Mouse (Mus musculus): ENCODE results near the gene Sdhd. TPM values are rescaled to one million over a fixed set of nuclear protein-coding genes. Genes with fewer than 3 reads are reported as not detected.

Sdhd gene
- polyA plus RNA-seq, 1 experiment from 2014 or later: 228 TPM

DNA sequence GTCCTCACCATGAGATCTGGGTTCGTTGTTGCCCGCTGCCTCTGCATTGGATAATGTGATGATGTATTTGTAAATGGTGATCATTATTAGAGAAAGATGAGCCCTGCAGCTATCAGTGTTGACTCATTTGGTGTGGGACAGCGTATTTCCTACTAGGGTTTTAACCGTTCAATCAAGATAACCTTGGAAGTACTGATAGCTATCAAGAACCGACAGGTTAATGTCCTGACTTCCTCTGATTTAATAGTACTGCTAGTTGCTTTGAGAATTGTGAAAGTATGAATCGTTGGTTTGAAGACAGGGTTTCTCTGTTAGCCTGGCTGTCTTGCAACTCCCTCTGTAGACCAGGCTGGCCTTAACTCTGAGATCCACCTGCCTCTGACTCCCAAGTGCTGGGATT is 726 bp upstream of the Sdhd start:
- Histone ChIP-seq H3K9ac (peak overlapping the region; percentile 95), H3K4me3 (peak overlapping the region; percentile 89), H3K4me2 (peak overlapping the region; percentile 90), H3K27ac (peak overlapping the region; percentile 93), H3K9me3 (no peaks in the 10 kb centered on the region), H3K4me1 (replicated peaks) (peaks cover 34% of the 10 kb centered on the region), H3K36me3 (peaks cover 43% of the 10 kb centered on the region), H3K27me3 (no peaks in the 10 kb centered on the region)
- ATAC-seq (ENCODE audit: low FRiP score): no peak
- 4% methylated on average over 6 of the region's 6 CpGs for WGBS

DNA sequence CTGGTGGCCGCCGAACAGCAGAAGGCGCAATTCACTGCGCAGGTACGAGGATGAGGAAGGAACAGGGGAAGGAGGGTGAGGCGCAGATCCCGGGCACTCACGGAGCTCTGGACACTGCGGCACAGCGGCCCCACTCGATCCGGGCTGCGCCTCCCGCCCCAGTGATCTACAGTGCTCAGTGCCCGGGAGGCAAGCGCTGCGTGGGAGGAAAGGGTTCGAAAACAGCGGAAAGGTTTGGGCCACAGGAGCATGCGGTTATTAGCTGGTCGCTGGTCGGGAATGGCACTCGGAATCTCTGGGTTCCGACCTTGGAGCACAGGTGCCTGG is 349 bp upstream of the Sdhd start:
- Histone ChIP-seq H3K4me1 (replicated peaks) (peaks cover 34% of the 10 kb centered on the region), H3K36me3 (peaks cover 44% of the 10 kb centered on the region), H3K4me2 (peak overlapping the region; percentile 90), H3K9ac (peak overlapping the region; percentile 95), H3K27ac (peak overlapping the region; percentile 93), H3K27me3 (no peaks in the 10 kb centered on the region), H3K4me3 (peak overlapping the region; percentile 89), H3K9me3 (no peaks in the 10 kb centered on the region)
- under 1% methylated on average over 24 of the region's 24 CpGs for WGBS
- ATAC-seq (ENCODE audit: low FRiP score): peak; percentile 93

DNA sequence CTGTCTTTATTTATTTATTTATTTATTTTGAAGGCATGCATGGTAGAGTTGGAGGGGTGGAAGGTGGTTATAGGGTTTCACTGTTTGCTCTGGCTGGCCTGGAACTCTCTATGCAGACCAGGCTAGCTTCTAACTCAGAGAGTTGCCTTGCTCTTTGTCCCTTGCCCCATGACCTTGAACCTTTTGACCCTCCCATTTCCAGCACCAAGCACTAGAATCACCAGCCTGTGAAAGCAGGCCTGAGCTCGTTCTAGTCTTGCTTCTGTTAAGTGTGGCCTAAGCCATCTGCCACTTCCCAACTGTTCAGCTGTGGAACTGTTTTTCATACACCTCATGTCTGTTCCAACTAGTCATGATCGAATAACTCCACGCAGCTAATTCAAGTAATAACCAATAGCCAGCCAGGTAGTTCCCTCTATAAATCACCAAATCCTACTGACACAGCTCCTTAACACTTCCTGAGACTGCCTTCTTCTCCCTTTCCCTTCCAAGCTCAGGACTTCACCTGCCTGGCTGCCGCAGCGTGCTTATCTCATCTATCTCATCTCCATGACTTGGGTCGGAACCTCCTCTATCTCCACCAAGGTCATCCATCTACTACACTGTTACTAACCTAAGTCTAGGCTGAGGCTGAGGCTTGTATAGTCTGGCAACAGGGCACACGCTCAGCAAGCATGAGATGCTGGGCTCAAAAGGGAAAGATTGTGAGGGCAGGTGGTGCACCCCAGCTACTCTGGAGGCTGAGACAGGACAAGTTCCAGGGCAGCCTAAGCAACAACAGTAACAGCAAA is 1.4 kb downstream of the Sdhd start:
- Histone ChIP-seq H3K4me1 (replicated peaks) (peaks cover 34% of the 10 kb centered on the region), H3K4me2 (peak overlapping the region; percentile 90), H3K4me3 (peak overlapping the region; percentile 89), H3K27ac (no peak overlapping the region), H3K9me3 (no peaks in the 10 kb centered on the region), H3K9ac (0 out of 2 replicates have a peak overlapping the region, but pooled peaks have one; percentile 95), H3K36me3 (peaks cover 48% of the 10 kb centered on the region), H3K27me3 (no peaks in the 10 kb centered on the region)
- 90% methylated on average over 7 of the region's 7 CpGs for WGBS
- no peak for ATAC-seq (ENCODE audit: low FRiP score)

DNA sequence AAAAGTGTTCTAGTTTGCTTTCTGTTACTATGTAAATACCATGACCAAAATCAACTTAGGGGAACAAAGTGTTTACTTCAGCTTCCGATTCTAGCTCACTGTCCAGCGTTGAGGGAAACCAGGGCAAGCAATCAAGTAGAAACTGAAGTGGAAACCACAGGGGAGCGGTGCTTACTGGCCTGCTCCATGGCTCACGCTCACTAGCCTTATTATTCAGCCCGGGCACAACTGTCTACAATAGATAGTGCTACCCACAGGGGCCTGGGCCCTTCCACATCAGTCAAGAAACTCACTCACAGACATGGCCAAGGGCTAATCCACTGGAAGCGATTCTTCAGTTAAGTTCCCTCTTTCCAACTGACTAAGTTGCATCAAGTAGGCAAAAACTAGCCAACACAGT is 2.1 kb downstream of the Sdhd start:
- Histone ChIP-seq H3K36me3 (peaks cover 50% of the 10 kb centered on the region), H3K4me1 (replicated peaks) (peaks cover 34% of the 10 kb centered on the region), H3K9me3 (no peaks in the 10 kb centered on the region), H3K27me3 (no peaks in the 10 kb centered on the region), H3K4me3 (no peak overlapping the region), H3K27ac (no peak overlapping the region), H3K9ac (no peak overlapping the region), H3K4me2 (no peak overlapping the region)
- 88% methylated on average over 6 of the region's 6 CpGs for WGBS
- ATAC-seq (ENCODE audit: low FRiP score): no peak

DNA sequence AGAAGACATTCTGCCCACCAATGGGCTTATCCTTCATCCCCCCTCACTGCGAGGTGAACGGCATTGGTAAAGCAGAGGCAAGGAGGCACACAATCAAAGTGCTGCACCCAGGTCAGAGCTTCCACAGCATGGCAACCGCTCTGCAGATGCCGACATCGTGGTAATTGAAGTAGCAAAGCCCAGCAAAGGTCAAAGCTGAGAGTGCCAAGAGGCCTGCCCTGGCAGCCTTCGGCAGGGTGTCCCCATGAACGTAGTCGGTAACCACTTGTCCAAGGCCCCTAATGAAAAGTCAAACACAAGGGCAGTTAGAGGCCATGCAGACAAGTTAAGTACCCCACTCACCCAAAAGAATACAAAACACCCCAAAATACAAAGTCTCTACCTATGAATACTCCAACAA is 6.6 kb downstream of the Sdhd start:
- H3K36me3 ChIP-seq: peaks cover 60% of the 10 kb centered on the region
- no peak overlapping the region for H3K4me3 ChIP-seq
- WGBS: 96% methylated on average over 8 of the region's 8 CpGs
- H3K27ac ChIP-seq: no peak overlapping the region
- no peaks in the 10 kb centered on the region for H3K27me3 ChIP-seq
- H3K4me2 ChIP-seq: no peak overlapping the region
- no peaks in the 10 kb centered on the region for H3K9me3 ChIP-seq
- no peak overlapping the region for H3K9ac ChIP-seq
- no peak for ATAC-seq (ENCODE audit: low FRiP score)
- H3K4me1 ChIP-seq (replicated peaks): peaks cover 10% of the 10 kb centered on the region

DNA sequence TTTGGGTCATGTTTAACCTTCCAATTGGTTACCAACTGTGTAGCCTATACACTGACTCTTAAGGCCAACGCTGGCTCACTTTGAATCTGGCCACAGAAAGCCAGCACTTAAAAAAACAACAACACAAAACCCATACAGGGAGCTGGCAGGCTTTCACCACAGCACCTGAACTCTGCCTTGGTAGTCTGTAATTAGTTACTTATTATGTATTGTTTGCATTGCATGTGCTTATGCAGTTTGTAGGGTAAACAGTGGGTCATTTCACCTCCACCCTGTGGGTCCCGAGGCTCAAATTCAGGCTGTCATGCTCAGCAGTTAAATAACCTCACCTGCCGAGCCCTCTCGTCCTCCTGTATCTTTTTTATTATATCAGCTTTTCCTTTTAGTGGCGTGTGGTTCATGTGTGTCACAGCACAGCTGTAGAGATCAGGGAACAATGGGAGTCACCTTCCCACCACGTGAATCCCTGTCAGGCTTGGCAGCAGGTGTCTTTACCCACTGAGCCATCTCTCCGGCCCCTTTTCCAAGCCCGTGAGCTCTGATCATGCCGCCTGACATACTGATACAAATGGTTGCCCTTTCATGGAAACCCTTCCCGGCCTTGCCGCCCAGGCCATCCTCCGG is 8.7 kb downstream of the Sdhd start:
- Histone ChIP-seq H3K9me3 (no peaks in the 10 kb centered on the region), H3K9ac (no peak overlapping the region), H3K4me2 (no peak overlapping the region), H3K4me1 (replicated peaks) (no peaks in the 10 kb centered on the region), H3K4me3 (no peak overlapping the region), H3K27me3 (no peaks in the 10 kb centered on the region), H3K36me3 (peaks cover 52% of the 10 kb centered on the region), H3K27ac (no peak overlapping the region)
- no peak for ATAC-seq (ENCODE audit: low FRiP score)
- 79% methylated on average over 12 of the region's 12 CpGs for WGBS

DNA sequence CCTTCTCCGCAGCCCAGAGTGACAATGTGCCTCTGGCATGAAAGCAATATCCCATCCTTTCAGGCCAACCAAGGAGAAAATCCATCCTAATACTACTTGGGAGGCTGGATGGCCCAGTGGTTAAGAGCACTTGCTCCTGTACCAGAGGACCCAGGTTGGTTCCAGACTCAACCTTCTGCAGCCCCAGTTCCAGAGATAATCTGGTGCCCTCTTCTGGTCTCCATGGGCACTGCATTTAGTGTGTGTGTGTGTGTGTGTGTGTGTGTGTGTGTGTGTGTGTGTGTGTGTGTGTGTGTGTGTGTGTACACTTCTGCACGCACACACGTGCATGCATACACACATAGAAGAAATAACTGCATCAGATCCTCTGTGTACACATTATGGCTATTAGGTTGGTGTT is 10.1 kb downstream of the Sdhd start:
- H3K4me3 ChIP-seq: no peak overlapping the region
- 87% methylated on average over 2 of the region's 3 CpGs for WGBS

DNA sequence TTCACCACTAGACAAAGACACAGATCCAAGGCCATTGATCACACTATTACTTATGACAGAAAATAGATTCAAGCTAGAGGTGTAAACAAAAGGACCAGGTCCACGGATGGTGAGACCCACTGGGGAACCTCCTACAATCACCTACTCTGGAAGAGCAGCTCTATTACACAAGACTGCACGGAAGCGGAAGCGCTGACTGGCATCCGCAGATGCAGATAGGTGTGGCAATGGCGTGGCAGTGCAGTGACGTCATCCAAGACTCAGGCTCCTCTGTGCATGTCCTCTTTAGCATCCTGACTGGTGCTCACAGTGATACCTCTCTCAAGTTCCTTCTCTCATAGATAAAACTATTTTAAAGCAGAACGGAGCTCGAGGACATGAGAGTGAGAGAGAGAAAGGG is 10.7 kb downstream of the Sdhd start:
- Histone ChIP-seq H3K27me3 (no peaks in the 10 kb centered on the region), H3K27ac (no peak overlapping the region), H3K4me1 (replicated peaks) (no peaks in the 10 kb centered on the region), H3K4me3 (no peak overlapping the region), H3K9ac (no peak overlapping the region), H3K4me2 (no peak overlapping the region), H3K9me3 (no peaks in the 10 kb centered on the region), H3K36me3 (peaks cover 34% of the 10 kb centered on the region)
- ATAC-seq (ENCODE audit: low FRiP score): no peak
- 89% methylated on average over 9 of the region's 9 CpGs for WGBS

More for the DNA sequence above, 10.1 kb downstream of the Sdhd start:
- ATAC-seq (ENCODE audit: low FRiP score): no peak
- H3K9me3 ChIP-seq: no peaks in the 10 kb centered on the region
- no peak overlapping the region for H3K27ac ChIP-seq
- peaks cover 39% of the 10 kb centered on the region for H3K36me3 ChIP-seq
- H3K4me1 ChIP-seq (replicated peaks): no peaks in the 10 kb centered on the region
- no peak overlapping the region for H3K4me2 ChIP-seq
- no peaks in the 10 kb centered on the region for H3K27me3 ChIP-seq
- H3K9ac ChIP-seq: no peak overlapping the region

DNA sequence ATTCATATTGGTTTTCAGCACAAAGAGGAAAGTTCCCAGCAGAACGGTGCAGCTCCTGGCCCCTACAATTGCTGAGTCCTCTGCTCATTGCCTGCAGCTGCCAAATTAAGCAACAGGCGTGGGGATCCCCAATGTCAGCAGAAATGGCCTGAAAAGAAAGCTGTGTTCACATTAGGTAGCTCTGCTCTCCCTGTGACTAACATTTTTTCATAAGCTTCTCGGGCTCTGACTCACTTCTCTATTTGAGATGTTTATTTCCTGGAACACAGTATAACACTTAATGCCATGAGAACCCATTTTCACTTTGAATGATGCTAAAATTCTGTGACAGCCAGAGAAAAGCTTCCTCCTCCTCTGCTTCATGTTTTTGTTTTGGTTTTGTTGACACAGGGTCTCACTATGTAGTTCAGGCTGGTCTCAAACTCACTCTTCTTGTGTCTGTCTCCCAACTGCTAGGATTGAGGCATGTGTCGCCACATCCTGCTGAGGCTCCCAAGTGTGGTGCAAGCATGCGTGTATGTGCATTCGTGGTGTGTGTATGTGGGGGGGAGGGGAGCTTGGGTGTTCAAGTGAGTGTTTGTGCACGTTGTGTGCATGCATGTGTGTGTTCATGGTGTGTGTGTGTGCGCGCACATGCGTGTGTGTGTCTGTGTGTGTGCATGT is 12.6 kb downstream of the Sdhd start:
- Histone ChIP-seq H3K9me3 (no peaks in the 10 kb centered on the region), H3K4me3 (no peak overlapping the region), H3K27me3 (no peaks in the 10 kb centered on the region), H3K36me3 (peaks cover 15% of the 10 kb centered on the region), H3K9ac (no peak overlapping the region), H3K27ac (no peak overlapping the region), H3K4me1 (replicated peaks) (no peaks in the 10 kb centered on the region), H3K4me2 (no peak overlapping the region)
- no peak for ATAC-seq (ENCODE audit: low FRiP score)
- 79% methylated on average over 10 of the region's 10 CpGs for WGBS

DNA sequence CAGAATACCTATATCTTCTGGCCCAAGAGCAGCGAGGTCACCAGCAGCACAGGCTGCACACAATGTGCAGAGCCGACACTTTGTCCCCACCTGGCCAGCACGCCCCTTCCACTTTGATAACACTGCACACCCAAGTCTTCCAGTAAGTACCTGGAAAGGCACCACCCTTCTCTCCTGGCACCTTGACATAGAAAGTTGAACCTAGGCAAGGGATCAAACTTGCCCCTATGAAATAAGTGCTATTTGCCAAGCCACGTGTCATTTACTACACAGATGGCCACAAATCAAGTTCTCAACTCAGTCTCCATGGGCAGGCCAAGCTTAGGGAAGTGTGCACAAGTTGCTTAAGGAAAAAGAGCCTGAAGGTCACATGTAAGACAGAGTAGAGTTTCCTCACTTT is 16.7 kb downstream of the Sdhd start:
- no peaks in the 10 kb centered on the region for H3K9me3 ChIP-seq
- H3K9ac ChIP-seq: no peak overlapping the region
- H3K36me3 ChIP-seq: no peaks in the 10 kb centered on the region
- H3K4me2 ChIP-seq: no peak overlapping the region
- no peak overlapping the region for H3K27ac ChIP-seq
- no peaks in the 10 kb centered on the region for H3K4me1 ChIP-seq (replicated peaks)
- no peaks in the 10 kb centered on the region for H3K27me3 ChIP-seq
- ATAC-seq (ENCODE audit: low FRiP score): no peak
- WGBS: 87% methylated on average over 4 of the region's 4 CpGs
- H3K4me3 ChIP-seq: no peak overlapping the region

DNA sequence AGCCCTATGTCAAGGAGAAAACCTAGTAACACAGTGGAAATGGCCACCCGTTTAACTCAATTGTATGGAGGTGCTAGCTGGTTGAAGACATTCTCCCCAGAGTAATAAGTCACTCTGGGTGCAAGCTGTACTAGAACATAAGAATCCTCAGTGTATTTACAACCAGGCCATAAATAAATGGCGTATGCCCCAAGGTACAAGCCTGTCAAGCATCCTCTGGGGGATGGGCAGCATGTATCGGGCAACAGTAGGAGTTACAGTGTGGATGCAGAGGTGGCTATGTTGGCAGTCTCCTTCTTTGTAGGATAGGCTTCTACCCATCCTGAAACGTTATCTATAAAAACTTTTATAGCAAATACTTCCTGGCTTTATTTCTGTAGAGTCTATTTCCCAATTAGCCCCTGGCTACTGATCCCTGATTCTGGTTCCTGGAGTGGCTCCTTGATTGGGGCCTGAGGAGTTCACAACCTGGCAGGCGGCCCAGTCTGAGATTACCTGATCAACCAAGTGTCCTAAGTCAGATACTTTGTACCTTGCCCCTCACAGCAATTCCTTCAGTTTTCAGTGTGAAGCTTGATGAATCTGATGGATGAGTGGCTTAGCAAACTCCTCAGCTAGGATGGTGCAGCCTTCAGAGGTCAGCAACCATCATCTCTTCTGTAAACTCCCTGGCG is 18.3 kb downstream of the Sdhd start:
- no peak for ATAC-seq (ENCODE audit: low FRiP score)
- 84% methylated on average over 6 of the region's 6 CpGs for WGBS

DNA sequence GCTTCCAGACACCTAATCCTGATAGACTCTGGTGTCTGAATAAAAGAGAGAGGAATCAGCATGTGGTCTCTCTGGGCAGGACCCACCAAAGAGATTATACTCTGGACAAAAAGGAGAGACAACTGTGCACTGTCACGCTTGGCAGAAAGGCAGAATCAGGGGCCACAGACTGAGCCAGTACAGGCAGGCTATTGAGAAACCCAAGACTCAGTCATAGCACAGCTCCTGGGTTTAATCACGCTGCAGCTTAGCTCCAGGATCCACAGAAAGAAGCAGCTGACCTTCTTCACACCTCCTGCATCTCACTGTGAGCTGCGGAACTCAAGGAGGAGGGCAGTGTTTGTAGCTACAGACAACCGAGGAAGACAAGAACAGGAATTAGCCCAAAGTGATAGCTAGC is 23.2 kb downstream of the Sdhd start:
- no peak overlapping the region for H3K4me3 ChIP-seq
- H3K4me1 ChIP-seq (replicated peaks): no peaks in the 10 kb centered on the region
- no peak for ATAC-seq (ENCODE audit: low FRiP score)
- WGBS: 44% methylated on average over 4 of the region's 4 CpGs
- H3K4me2 ChIP-seq: no peak overlapping the region
- no peaks in the 10 kb centered on the region for H3K27me3 ChIP-seq
- no peaks in the 10 kb centered on the region for H3K9me3 ChIP-seq
- no peak overlapping the region for H3K9ac ChIP-seq
- no peak overlapping the region for H3K27ac ChIP-seq
- H3K36me3 ChIP-seq: no peaks in the 10 kb centered on the region

More for the DNA sequence above, 18.3 kb downstream of the Sdhd start:
- Histone ChIP-seq H3K9ac (no peak overlapping the region), H3K27ac (no peak overlapping the region), H3K9me3 (no peaks in the 10 kb centered on the region), H3K27me3 (no peaks in the 10 kb centered on the region), H3K36me3 (no peaks in the 10 kb centered on the region), H3K4me3 (no peak overlapping the region), H3K4me2 (no peak overlapping the region), H3K4me1 (replicated peaks) (no peaks in the 10 kb centered on the region)

All from hindbrain, embryonic 13.5 days (tissue).